Mouse (Mus musculus) left cerebral cortex, postnatal 36 days (tissue): ENCODE measurements around the gene Dda1. TPM values are rescaled to one million over a fixed set of nuclear protein-coding genes. Genes with fewer than 3 reads are reported as not detected.
"Not testable (repeated sequence)": the region's sequence is repeated elsewhere in the genome, so short reads cannot be mapped to it uniquely, and the experiment has no call there.

Source experiments
- DNase-seq, 2 experiments: peaks; one replicate each; pipeline ENCODE4 v3.0.0; 2021 to 2022; ENCODE audit warnings: low spot score in 2 of 2, mixed read lengths in 1 of 2
- intact Hi-C: fragments of 180-260 bp; cut with DNase I; formaldehyde crosslinking; loops from one replicate; pipeline ENCODE4 v1.15.1; 2025
- total RNA-seq, 2 experiments: library from RNA; stranded (reverse); gene quantifications; 2 replicates each; pipeline ENCODE4 v1.2.3; 2021

Dda1 gene
- total RNA-seq: 10 to 100 TPM; 70.7 to 78.7 TPM

DNA sequence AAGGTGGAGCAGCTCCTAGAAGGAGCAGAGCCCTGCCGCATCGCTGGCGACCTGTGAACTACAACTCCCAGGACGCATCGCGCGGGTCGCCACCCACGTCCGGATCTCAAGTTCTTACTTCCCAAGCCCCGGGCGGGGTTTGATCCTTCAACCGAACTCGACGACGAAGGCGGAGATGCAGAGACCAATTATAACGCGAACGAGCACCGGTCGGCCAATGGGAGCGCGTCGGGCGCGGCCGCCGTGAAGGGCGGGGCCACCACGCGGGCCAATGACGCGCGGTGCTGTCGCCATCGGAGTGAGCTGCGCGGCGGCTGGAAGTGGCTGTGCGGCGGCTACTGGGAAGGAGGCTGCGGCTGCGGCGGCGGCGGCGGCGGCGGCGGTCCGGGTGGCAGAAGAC, at the start of gene Dda1:
Gene Dda1, plus strand, starts transcription at position 284 of the 400 bp plus-strand sequence.
- DNase-seq: peak; percentile 98
- intact Hi-C loops: no loop called here

DNA sequence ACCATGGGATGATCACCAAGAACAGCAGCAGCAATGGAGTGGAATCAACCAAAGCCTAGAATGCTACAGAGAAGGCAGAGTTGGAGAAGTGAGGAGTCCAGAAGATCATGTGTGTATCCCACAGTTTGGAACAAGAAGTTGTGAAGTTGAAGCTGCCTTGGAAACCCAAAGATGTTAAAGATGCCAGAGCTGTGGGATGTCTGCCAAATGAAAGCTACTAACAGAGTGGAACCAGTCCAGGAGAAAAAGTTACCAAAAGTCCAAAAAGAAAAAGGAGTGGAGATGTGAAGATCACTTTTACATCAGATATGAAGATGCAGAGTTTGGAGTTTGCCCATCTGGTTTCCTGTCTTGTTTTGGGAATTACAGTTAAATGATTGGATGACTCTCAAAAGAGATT, 46.9 kb upstream of the Dda1 start:
- intact Hi-C loops: no loop called here
- no peak for DNase-seq

DNA sequence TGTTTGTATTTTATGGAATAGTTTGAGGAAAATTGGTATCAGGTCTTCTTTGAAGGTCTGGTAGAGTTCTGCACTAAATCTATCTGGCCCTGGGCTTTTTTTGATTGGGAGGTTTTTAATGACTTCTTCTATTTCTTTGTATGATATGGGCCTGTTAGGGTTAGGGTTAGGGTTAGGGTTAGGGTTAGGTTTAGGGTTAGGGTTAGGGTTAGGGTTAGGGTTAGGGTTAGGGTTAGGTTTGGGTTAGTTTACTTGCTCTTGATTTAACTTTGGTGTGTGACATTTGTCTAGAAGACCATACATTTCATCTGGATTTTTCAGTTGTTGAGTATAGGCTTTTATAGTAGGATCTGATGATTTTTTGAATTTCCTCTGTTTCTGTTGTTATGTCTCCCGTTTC, 36.1 kb upstream of the Dda1 start:
- DNase-seq, intact Hi-C loops: not testable (repeated sequence)

DNA sequence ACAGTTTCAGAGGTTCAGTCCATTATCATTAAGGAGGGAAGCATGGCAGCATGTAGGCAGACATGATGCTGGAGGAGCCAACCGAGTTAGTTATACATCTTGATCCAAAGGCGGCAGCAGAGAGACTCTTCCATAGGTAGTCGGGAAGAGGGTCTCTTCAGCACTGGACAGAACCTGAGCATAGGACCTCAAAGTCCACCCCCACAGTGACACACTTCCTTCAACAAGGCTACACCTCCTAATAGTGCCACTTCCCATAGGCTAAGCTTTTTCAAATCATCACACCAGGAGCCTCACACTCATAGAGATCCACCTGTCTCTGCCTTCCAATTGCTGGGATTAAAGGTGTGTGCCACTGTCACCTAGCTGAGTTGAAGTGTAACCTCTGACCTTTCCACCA, 32.0 kb upstream of the Dda1 start:
- intact Hi-C loops: no loop called here
- no peak for DNase-seq

DNA sequence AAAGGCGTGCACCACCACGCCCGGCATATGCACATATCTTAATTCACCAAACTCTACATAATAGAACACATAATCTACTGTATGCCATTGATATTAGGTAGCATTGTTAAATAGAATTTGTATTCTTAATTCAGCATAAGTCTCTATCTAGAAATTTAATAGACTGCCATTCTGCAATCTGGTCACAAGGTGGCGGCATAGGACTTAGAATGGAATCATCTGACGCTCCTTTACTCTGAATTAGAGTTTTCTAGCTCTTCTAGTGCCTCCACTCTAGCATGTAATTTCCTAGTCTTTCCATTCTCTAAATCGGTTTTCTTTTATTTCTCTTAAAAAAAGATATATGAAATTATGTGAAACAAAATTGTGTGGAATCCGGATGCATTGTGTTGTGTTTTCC, 27.6 kb upstream of the Dda1 start:
- no peak for DNase-seq
- intact Hi-C loops: loop anchor here (2.0 kb wide), 1 partner anchor 79 kb away; no protein-coding TSS in a partner anchor

DNA sequence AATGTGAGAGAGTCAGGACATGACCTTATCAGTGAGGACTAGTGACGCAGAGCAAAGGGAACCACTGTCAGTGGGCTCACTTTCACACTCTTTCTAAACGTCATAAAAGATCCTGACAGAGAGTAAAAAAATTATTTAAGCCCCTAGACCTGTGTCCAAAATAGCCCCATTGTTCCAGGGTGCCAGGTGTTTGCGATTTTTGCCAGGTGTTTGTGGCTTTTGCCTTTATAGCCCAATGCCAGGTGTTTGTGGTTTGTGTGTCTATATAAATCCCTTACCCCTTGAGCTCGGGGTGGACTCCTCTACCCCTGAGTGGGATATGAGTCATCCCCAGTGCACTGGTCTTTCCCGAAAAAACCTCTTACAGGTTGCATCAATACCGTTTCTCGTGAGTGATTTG, 23.9 kb upstream of the Dda1 start:
- intact Hi-C loops: no loop called here
- DNase-seq: no peak

DNA sequence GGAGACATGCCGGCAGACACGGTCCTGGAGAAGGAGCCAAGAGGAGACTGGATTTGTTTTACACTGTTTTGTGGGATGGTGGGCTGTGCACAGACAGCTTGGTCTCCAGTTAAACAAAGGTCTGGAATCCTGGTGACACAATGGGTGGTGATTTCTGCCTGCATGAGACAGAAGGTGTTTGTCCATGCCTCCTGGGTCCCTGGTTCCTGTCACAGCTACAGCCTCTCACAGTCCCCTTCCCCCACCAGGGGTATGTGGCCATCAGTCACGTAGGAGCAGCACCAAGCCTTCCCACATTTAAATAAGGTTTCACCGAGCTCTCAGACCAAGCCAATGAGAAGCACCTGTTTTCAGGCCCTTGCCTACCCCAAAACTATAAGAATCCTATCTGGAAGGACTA, 17.7 kb upstream of the Dda1 start:
- intact Hi-C loops: no loop called here
- peak in 1 of 2 experiments; percentile 0 for DNase-seq

DNA sequence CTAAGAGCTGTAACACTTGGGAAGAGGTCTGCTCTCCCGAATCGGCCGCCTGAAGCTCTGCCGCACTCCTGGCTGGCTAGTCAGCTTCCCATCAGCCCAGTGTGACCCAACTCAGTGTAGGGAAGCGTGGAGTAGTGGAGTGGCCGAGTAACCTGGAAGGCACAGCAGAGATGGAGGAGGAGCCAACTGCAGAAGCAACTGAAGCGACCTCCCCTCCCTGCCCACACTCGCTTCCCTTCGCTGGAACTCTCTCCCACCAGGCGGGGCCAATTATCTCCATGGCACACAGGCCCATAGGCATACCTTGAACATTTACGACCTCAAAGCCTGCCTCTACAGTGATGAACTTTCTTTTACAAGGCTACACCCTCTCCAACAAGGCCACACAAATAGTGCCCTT, 17.2 kb upstream of the Dda1 start:
- DNase-seq: no peak
- intact Hi-C loops: no loop called here

DNA sequence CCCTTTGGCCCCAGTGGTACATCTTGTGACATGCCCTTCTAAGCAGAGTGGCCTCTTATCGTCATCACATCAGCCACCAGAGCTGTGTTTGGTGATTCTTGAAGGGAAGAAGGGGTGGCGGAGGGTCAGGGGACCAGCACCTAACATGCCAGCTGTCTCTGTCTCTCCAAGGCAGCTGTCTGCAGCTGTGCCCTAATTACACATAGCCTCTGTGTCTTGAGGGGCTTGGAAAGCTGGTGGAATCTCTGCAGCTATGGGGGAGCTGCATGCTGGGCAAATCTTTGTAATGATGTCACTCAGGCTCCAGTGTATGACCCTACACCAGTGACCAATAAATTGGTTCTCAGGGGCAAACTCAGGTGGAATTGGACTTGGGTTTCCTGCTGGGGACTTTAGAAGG, 16.3 kb upstream of the Dda1 start:
- intact Hi-C loops: no loop called here
- peak in 1 of 2 experiments; percentile 1 for DNase-seq

DNA sequence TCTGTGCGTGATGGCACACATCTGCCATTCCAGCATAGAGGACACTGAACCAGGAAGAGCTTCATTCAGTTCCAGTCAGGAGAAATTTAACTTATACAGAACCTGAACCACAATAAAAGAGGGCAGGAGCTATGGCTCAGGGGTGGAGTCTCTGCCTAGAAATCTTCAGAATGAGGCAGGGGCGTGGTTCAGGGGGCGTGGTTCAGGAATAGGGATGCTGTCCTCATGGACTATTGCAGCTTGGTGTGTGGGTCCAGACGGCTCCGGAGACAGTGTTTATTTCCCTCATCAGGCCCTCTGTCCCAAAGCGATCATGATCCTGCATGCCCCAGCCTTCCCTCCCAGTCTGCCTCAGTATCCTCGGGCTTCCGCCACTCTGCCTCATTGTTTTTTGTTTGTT, 14.3 kb upstream of the Dda1 start:
- peak in 1 of 2 experiments; percentile 1 for DNase-seq
- intact Hi-C loops: no loop called here

DNA sequence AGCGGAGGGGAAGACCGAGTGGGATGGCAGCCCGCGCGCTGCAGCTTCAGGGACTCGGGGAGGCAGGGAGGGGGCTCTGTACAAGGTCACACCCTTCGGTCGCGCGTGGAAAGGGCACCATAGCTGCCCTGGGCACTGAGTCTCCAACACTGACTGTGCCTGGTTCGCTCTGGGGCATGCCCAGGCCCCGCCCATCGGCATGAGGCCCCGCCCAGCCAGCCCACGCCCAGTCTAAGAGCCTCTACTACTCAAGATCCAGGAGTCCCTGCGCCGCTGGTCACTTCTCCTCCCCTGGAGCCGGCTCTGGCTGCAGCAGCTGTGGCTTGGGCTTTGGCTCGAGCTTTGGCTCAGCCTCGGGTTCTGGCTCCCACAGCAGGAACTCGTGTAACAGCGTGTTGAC, 12.1 kb upstream of the Dda1 start:
- DNase-seq: peak in 1 of 2 experiments; percentile 2
- intact Hi-C loops: no loop called here

DNA sequence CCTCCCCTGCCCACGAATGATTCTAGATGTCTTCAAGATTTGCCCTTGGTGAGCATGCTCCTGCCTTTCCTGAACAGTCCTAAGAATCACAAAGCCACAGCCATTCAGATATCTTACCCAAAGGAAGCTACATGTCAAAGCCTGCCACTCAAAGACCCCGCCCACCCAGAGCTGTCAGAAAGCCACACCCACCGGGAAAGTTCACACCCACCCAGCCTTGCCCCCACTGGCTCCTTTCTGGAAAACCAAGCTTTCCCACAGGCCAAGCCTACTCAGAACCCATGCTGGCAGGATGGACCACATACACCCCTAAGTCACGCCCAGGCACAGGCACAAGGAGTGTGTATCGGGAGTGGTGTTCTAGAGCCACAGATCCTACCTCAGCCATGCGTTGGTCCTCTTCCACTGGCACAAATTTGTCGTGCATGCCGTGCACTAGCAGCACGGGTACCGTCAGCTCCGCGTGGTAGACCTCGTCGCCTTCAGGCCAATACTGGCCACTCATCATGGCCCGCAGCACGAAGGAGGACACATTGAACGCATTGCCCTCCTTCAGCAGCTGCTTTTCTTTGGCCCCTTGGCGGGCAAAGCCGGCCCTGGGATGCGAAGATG, 11.2 kb upstream of the Dda1 start:
- peak in 1 of 2 experiments; percentile 4 for DNase-seq
- intact Hi-C loops: no loop called here

DNA sequence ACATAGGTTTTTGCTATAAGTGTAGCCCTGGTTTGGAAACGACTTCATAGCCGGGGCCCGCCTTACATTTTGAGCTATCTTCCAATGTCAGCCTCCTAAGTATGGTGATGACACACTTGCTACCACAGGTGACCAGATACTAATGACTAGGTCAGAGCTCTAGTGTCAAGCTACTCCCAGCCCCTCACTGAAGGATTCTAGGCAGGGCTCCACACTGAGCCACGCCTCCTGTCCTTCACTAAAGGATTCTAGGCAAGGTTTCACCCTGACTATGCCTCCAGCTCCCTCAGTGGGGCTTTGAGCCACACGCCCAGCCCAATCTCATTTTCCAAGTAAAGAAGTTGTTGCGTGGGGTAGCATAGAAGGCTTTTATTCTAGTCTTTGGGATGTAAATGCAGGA, 8.3 kb upstream of the Dda1 start:
- intact Hi-C loops: loop anchor here (5.0 kb wide), 2 partner anchors 82 to 553 kb away; partner anchors contain the start of genes Map1s and Mvb12a
- DNase-seq: no peak

DNA sequence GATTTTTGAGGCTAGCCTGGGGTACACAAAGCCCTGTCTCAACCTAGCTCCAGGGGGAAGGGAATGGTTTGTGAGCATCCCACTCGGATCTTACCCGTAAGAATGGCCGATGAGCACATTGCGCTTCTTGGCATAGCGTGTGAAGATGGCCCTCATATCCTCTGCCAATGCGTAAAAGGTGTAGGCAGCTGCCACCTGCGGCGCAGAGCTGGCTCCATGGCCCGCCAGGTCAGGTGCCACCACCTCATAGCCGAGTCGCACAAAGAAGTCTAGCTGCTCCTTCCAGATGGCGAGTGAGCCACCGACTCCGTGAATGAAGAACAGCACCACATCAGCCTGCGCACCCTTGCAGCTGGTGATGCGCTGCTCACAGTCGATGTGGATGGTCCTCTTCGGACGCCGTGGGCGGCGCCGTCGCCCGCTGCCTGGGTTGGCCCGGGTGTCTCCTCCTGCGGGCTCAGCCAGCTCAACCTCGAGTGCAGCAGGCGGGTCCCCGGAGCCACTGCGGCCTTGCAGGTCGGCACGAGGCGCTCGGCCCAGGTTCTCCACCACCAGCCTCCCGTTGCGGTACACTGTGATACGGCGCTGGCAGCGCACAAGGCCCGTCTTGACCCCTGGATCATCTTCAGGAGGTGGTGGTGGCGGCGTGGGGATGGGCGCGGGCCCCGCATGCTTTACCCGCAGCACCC, 7.7 kb upstream of the Dda1 start:
- intact Hi-C loops: loop anchor here (5.0 kb wide), 2 partner anchors 81 to 554 kb away; partner anchors contain the start of genes Map1s and Mvb12a
- no peak for DNase-seq

DNA sequence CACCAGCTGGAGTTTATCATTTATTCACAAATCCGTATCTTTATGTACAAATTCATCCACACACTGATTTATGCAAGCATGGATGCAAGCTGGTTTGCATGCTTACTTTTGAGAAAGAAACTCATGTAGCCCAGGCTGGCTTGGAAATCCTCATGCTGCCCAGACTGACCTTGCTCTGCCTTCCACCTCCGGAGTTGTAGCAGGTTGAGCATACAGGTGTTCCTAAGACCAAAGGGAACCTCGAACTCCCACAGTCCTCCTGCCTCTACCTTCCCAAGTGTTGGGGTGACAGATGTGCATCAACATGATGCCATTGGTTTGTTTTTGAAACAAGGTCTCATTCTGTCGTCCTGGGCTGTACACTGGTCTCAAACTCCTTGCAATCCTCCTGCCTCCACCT, 6.8 kb upstream of the Dda1 start:
- intact Hi-C loops: loop anchor here (5.0 kb wide), 2 partner anchors 80 to 555 kb away; partner anchors contain the start of genes Map1s and Mvb12a
- DNase-seq: no peak

DNA sequence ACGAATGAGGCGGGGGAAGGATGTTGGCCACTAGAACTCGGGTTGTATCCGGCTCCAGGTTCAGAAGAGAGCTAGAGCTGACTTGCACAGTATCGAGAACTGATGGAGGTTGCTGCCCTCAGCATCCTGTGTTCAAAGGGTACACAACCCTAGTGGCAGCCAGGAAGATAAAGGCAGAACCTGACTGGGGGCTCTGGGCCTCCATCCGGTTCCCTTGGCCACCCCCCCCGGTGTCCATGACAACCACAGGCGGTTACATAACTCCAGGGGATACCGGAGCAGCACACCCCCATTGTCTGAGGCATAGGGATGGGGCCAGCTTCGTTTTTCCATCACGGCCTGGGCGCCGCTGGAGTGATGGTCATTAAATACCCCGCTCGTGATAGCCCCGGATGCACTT, 6.2 kb upstream of the Dda1 start:
- DNase-seq: peak; percentile 68 to 73
- intact Hi-C loops: loop anchor here (5.0 kb wide), 2 partner anchors 80 to 555 kb away; partner anchors contain the start of genes Map1s and Mvb12a

DNA sequence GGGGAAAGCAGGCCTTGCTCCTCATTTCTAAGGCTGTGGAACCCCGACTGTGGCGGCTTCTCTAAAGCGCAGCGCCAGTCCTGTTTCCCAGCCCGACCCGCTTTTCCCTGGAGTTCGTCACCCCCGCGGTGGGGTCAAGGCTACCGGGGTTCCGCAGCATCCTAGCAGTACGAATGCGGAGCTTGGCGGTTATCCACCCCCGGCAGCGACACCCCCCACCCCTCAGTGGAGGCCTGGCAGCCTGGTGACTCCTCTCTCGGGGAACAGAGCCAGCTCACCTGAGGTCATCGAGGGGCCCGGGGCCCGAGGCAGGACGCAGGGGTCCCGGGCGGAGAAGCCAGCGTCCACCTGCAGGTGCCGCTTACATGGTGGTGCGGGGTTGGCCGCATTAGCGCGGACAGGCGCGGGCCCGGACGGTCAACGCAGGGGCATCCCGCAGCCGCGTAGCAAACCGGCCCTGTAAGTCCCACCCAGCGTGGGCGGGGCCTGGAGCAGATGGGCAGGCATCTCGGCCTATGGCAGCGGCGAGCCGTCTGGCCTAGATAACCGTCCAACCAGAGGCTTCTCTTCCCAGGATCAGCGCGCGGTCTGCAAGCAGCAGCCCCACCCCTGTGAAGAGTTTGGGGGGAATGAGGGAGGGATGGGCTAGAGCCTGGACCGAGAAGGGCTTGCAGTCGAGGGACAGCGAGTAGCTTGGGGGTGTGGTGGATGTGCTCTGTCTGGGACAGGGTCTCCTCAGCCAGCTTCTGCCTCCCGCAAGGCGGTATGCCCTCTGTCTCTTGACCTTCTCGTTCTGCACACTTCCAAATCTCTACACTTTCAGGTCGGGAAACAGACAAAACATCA, 5.6 kb upstream of the Dda1 start, which contains the start of gene Abhd8:
Gene Abhd8, minus strand, starts transcription at position 468 of the 846 bp plus-strand sequence.
- DNase-seq: peak; percentile 98 to 99
- intact Hi-C loops: loop anchor here (5.0 kb wide), 2 partner anchors 79 to 556 kb away; partner anchors contain the start of genes Map1s and Mvb12a

DNA sequence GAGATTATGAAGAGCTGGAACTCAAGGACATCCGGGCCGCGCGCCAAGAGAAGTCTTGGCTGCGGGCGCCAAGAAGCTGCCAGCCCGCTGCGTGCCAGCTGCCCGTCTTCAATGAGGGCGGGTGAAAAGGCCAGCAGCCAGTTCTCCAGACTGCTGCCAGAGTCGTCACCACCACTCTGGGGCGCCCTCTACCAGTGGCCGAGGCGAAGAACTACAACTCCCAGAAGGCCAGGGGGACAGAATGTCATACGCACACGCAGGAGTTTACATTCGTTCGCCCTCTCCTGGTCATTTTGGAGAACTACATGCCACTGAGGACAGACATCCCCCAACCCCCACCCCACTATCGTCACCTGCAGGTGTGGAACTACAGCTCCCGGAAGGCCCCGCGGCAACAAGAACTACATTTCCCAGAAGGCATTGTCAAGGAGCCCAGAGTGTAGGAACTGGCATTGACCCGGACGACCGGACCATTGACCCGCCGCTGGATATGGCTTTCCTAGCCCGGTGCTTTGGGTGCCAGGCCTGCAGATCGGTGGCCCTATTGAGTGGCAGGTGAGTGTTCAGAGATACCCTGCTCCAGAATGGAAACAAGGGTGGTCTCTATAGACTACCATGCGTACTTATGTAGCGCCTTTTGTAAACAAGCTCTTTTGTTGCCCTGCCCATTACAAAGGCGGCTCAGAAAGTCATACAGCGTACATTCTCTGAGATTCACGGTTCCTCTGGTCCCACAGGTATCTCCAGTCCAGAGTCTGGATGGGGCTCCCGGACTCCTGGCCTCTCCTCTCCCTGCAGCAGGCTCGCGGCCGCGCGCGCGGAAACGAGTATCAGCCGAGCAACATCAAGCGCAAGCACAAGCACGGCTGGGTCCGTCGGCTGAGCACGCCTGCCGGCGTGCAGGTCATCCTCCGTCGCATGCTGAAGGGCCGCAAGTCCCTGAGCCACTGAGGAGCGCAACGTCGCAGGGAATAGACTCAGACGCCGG, 4.2 kb upstream of the Dda1 start, which contains the start of gene Mrpl34:
Gene Mrpl34, plus strand, starts transcription at position 447 of the 988 bp plus-strand sequence.
- DNase-seq: peak; percentile 98
- intact Hi-C loops: loop anchor here (5.0 kb wide), 2 partner anchors 77 to 558 kb away; partner anchors contain the start of genes Map1s and Mvb12a

DNA sequence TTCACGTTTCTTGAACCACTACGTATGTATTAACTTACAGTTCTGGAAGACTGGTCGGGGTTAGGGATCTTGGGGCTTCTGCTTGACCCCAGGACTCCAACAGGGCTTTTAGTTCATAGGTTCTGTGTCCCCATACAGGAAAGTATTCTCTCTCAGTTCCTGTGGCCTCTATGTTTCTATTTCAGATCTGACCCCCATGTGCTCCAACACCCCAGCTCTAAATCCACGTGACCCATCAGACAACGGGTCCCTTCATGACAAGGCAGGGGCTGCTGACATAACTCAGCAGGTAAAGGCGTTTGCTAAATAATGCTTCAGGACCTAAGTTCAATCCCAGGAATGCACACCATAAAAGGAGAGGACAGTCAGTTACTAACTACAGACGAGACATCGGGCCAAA, 3.3 kb upstream of the Dda1 start:
- DNase-seq: no peak
- intact Hi-C loops: no loop called here
